Mouse (Mus musculus): ENCODE data around the gene Tcp10c.
"Not testable (repeated sequence)": the region's sequence is repeated elsewhere in the genome, so short reads cannot be mapped to it uniquely, and the experiment has no call there.

DNA sequence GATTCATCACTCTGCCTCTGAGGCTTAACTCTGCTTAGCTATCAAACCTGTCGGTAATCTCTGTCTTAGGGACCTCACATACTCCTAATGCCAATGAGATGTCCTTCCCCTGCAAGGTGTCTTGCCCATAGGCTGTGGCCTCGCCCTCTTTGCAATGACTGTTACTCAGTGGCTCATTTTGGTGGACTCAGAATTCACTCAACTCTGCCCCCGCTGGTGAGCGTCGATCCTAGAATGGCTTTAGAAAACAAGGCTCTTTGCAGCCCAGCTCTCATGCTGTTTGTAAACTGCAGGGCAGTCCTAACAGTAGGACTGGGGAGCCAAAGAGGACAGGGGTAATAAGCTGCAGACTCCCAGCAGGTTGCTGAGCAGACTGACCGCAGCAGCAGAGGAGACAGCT, 46.5 kb upstream of the Tcp10c start:
- TF ChIP-seq E2F4 (IDR thresholded peaks at IDR 0.05; ENCODE audit: borderline replicate concordance, low read depth, low read length); POLR2A (IDR thresholded peaks at IDR 0.05; ENCODE audit: control insufficient read depth in 1 of 2, insufficient read depth in 1 of 2, low read depth in 1 of 2, low read length in 2 of 2, poor library complexity in 1 of 2); MYC (IDR thresholded peaks at IDR 0.05; ENCODE audit: low read depth, low read length): not testable (repeated sequence)

Data from MEL (cell line).